ENCODE assay signal across 8 mouse cellular contexts in the genomic region with DNA sequence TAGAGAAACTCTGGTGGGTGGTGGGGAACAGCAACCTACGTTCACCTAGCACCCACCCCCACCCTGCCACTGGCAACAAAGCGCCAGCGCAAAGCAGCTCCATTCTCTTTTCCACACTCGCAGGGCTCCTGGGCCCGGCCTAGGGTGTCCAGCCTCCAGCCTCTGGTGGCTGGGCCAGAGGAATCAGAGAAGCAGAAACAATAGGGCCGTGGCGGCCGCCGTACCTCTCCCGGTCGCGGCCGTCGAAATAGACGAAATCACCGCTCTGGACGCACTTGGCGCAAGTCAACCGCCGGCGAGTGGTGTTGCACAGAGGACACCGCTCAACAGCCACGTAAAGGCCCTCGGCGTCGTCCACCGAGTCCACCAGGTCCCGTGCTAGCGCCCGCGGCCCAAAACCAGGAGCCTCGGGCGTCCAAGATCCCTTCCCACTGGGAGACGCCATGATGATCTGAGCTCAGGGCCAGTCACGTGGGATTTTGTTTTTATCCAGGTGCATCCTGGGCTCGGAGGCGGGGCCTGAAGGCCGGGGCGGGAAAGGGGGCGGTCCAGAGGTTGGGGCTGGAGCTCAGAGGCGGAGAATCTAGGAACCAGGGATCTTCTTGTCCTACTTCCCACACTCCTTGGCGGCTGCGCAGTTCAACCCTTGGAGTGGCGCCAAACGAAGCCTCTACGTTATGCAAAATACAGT. TPM values are rescaled to one million over a fixed set of nuclear protein-coding genes. Genes with fewer than 3 reads are reported as not detected.
DNase-seq lines count a peak whose midpoint lies in the region; ATAC-seq lines count a peak whose summit lies in the region.

No protein-coding gene starts in this region.

- peak overlapping the region; percentile 73 for H3K9ac ChIP-seq in hindbrain, embryonic 12.5 days

- under 1% methylated on average over 46 of the region's 46 CpGs for WGBS in hindbrain, embryonic 12.5 days

- peak; percentile 98 for ATAC-seq in hindbrain, embryonic 12.5 days (ENCODE audit: low FRiP score)

- H3K9me3 ChIP-seq in hindbrain, embryonic 12.5 days (replicated peaks), result no peaks in the 10 kb centered on the region

- no peak overlapping the region; the same call in 1 of the 2 replicates for H3K27ac ChIP-seq in hindbrain, embryonic 12.5 days

- 0 out of 2 replicates have a peak, but pooled peaks cover 5% of the 10 kb centered on the region for H3K36me3 ChIP-seq in hindbrain, embryonic 12.5 days

- H3K27me3 ChIP-seq in hindbrain, embryonic 12.5 days, result no peaks in the 10 kb centered on the region

- H3K4me3 ChIP-seq in hindbrain, embryonic 12.5 days, result peak overlapping the region; percentile 81

- H3K4me1 ChIP-seq in hindbrain, embryonic 12.5 days, result peaks cover 8% of the 10 kb centered on the region

- DNase-seq in NIH3T3 (ENCODE audit: low read depth), result peak; percentile 97
- DNase-seq in cerebellum, postnatal 10 days, result peak; percentile 98
- peak; percentile 93 to 94 for DNase-seq in frontal cortex, postnatal 10 days (ENCODE audit: low spot score in 2 of 2)
- peak; percentile 88 to 96 for DNase-seq in layer of hippocampus, postnatal 14 days (ENCODE audit: low spot score in 2 of 2)
- DNase-seq in lung, postnatal 14 days, result peak; percentile 98
- peak; percentile 90 for DNase-seq in retina, adult 2 months (ENCODE audit: low read depth, low spot score)
- DNase-seq in thymus, postnatal 36 days, result peak; percentile 71 to 76

- peak overlapping the region; percentile 61 for H3K4me2 ChIP-seq in hindbrain, embryonic 12.5 days (replicated peaks)

RNA-seq across cellular contexts. Expression of gene Atg14, which starts 2.3 kb away (rescaled TPM):
- 20.7 and 23.2 TPM in 2 replicates for polyA plus RNA-seq in hindbrain, embryonic 12.5 days (2016; fragmentation: Nextera tagmentation; extraction: Ambion mirVana)
- total RNA-seq in layer of hippocampus, postnatal 14 days (2021), result 10 to 100 TPM; 14.7 to 15.1 TPM
